Mouse (Mus musculus) embryonic fibroblast, embryonic 13.5 days (primary cell): ENCODE measurements around the gene Scn4a. TPM values are rescaled to one million over a fixed set of nuclear protein-coding genes. Genes with fewer than 3 reads are reported as not detected.

Source experiments
- H3K27ac ChIP-seq: 2 replicates; pipeline ENCODE4 v1.5.1; 2012; ENCODE audit warnings: low read length, control low read depth, inconsistent platforms; ENCODE audit not compliant: insufficient read depth
- H3K4me1 ChIP-seq: 2 replicates; pipeline ENCODE4 v1.6.1; 2011; ENCODE audit warnings: low read length; ENCODE audit not compliant: control insufficient read depth, insufficient read depth
- H3K4me3 ChIP-seq: 2 replicates; pipeline ENCODE4 v1.5.1; 2011; ENCODE audit warnings: mild to moderate bottlenecking, control low read depth, low read length; ENCODE audit not compliant: insufficient read depth
- CTCF ChIP-seq: IDR thresholded peaks from 2 replicates; pipeline ENCODE4 v1.5.1; 2011; ENCODE audit warnings: mild to moderate bottlenecking, control low read depth, low read length, moderate library complexity, borderline replicate concordance; ENCODE audit not compliant: insufficient read depth
- POLR2A ChIP-seq: IDR thresholded peaks from 2 replicates; pipeline ENCODE4 v1.6.1; 2011; ENCODE audit warnings: low read depth, mild to moderate bottlenecking, control low read depth, low read length, moderate library complexity
- polyA plus RNA-seq: library from polyadenylated mRNA; stranded (reverse); fragments of >200 nt; gene quantifications from 2 replicates; pipeline ENCODE4 v1.2.4, GENCODE M21; 2011; ENCODE audit warnings: low read depth; ENCODE audit not compliant: missing spikeins, insufficient read length

The Scn4a gene
- polyA plus RNA-seq, 1 experiment, result not detected

GRCm38 (mm10) chr11:106318406-106319366 lies 34.4 kb downstream of the Scn4a start:
- Histone ChIP-seq H3K27ac (no peak overlapping the region), H3K4me1 (peaks cover 3% of the 10 kb centered on the region), H3K4me3 (no peak overlapping the region)
- TF ChIP-seq CTCF (no peak), POLR2A (no peak)

GRCm38 (mm10) chr11:106317801-106318200 lies 35.3 kb downstream of the Scn4a start:
- peaks cover 3% of the 10 kb centered on the region for H3K4me1 ChIP-seq
- H3K27ac ChIP-seq, result no peak overlapping the region
- TF ChIP-seq POLR2A, result no peak
- no peak for TF ChIP-seq CTCF
- H3K4me3 ChIP-seq, result no peak overlapping the region

GRCm38 (mm10) chr11:106316416-106316815 lies 36.7 kb downstream of the Scn4a start:
- TF ChIP-seq POLR2A, result no peak
- TF ChIP-seq CTCF, result no peak
- H3K4me3 ChIP-seq, result no peak overlapping the region
- no peak overlapping the region for H3K27ac ChIP-seq
- H3K4me1 ChIP-seq, result peaks cover 3% of the 10 kb centered on the region

GRCm38 (mm10) chr11:106314333-106314812 lies 38.7 kb downstream of the Scn4a start, which contains the start of gene Cd79b:
Gene Cd79b, minus strand, starts transcription at chr11:106314762.
- H3K4me3 ChIP-seq, result no peak within 1 kb of the TSS
- no peak for TF ChIP-seq CTCF
- no peak for TF ChIP-seq POLR2A
- no peak within 1 kb of the TSS for H3K27ac ChIP-seq
- peaks cover 3% of the 10 kb centered on the region for H3K4me1 ChIP-seq

- H3K4me1 ChIP-seq, result peaks cover 3% of the 10 kb centered on the region
- H3K27ac ChIP-seq, result no peak overlapping the region
- no peak overlapping the region for H3K4me3 ChIP-seq
- TF ChIP-seq CTCF (no peak), POLR2A (no peak)
Observed at GRCm38 (mm10) chr11:106313533-106313932, 39.6 kb downstream of the Scn4a start.

GRCm38 (mm10) chr11:106310123-106310522 lies 43.0 kb downstream of the Scn4a start:
- no peak overlapping the region for H3K4me3 ChIP-seq
- H3K4me1 ChIP-seq, result no peaks in the 10 kb centered on the region
- H3K27ac ChIP-seq, result no peak overlapping the region
- no peak for TF ChIP-seq CTCF
- TF ChIP-seq POLR2A, result no peak

GRCm38 (mm10) chr11:106308162-106308561 lies 44.9 kb downstream of the Scn4a start:
- Histone ChIP-seq H3K4me3 (no peak overlapping the region), H3K4me1 (no peaks in the 10 kb centered on the region), H3K27ac (no peak overlapping the region)
- no peak for TF ChIP-seq CTCF
- TF ChIP-seq POLR2A, result no peak

GRCm38 (mm10) chr11:106307432-106307831 lies 45.7 kb downstream of the Scn4a start:
- Histone ChIP-seq H3K4me1 (no peaks in the 10 kb centered on the region), H3K4me3 (no peak overlapping the region), H3K27ac (no peak overlapping the region)
- TF ChIP-seq POLR2A (no peak), CTCF (no peak)

GRCm38 (mm10) chr11:106306758-106307157 lies 46.3 kb downstream of the Scn4a start:
- H3K4me3 ChIP-seq, result no peak overlapping the region
- TF ChIP-seq POLR2A (no peak), CTCF (no peak)
- no peak overlapping the region for H3K27ac ChIP-seq
- no peaks in the 10 kb centered on the region for H3K4me1 ChIP-seq

GRCm38 (mm10) chr11:106306065-106306385 lies 47.1 kb downstream of the Scn4a start:
- H3K4me1 ChIP-seq, result no peaks in the 10 kb centered on the region
- no peak overlapping the region for H3K4me3 ChIP-seq
- no peak overlapping the region for H3K27ac ChIP-seq
- TF ChIP-seq CTCF (no peak), POLR2A (no peak)
